Mouse (Mus musculus) liver, postnatal 0 days (tissue): ENCODE results near the gene Sumo2. TPM values are rescaled to one million over a fixed set of nuclear protein-coding genes. Genes with fewer than 3 reads are reported as not detected.

Experiments
- ATAC-seq: fragments of 200-750 bp; cut with Nextera tagmentation; 2 replicates; pipeline ENCODE4 v1.8.0; 2017; ENCODE audit warnings: mild to moderate bottlenecking, moderate library complexity
- DNase-seq: peaks from one replicate; pipeline ENCODE4 v3.0.0-alpha.2; 2016
- H3K27ac ChIP-seq: fragments of 300-500 bp; sonication (generic); 2 replicates; pipeline ENCODE4 v1.5.1; 2014; ENCODE audit warnings: antibody characterized with exemption, moderate library complexity, mild to moderate bottlenecking, low read depth
- H3K27me3 ChIP-seq: fragments of 300-500 bp; sonication (generic); 2 replicates; pipeline ENCODE4 v1.6.1; 2014; ENCODE audit warnings: low read length, control low read depth, mixed read lengths; ENCODE audit not compliant: insufficient read depth
- H3K36me3 ChIP-seq: fragments of 300-500 bp; sonication (generic); replicated peaks from 2 replicates; pipeline ENCODE4 v1.6.1; 2014; ENCODE audit warnings: mild to moderate bottlenecking, control low read depth, low read length, moderate library complexity, mixed read lengths; ENCODE audit not compliant: insufficient read depth
- H3K4me1 ChIP-seq: fragments of 300-500 bp; sonication (generic); 2 replicates; pipeline ENCODE4 v1.6.1; 2014; ENCODE audit warnings: antibody characterized with exemption, mild to moderate bottlenecking, control low read depth; ENCODE audit not compliant: insufficient read depth
- H3K4me2 ChIP-seq: fragments of 300-500 bp; sonication (generic); 2 replicates; pipeline ENCODE4 v1.6.1; 2014; ENCODE audit warnings: low read depth, mild to moderate bottlenecking, low read length, moderate library complexity, mixed read lengths
- H3K4me3 ChIP-seq: fragments of 300-500 bp; sonication (generic); 2 replicates; pipeline ENCODE4 v1.5.1; 2014; ENCODE audit warnings: low read depth, low read length
- H3K9ac ChIP-seq: fragments of 300-500 bp; sonication (generic); replicated peaks from 2 replicates; pipeline ENCODE4 v1.6.1; 2014; ENCODE audit warnings: mild to moderate bottlenecking, moderate library complexity
- H3K9me3 ChIP-seq: fragments of 300-500 bp; sonication (generic); 2 replicates; pipeline ENCODE4 v1.6.1; 2016; ENCODE audit warnings: mild to moderate bottlenecking, control low read depth, low read length, mixed read lengths
- CTCF ChIP-seq: sonication (generic); IDR thresholded peaks from 2 replicates; pipeline ENCODE4 v1.5.1; 2016; ENCODE audit warnings: antibody characterized with exemption, low read depth
- EP300 ChIP-seq: IDR thresholded peaks from 2 replicates; pipeline ENCODE4 v1.6.1; 2016; ENCODE audit warnings: antibody characterized with exemption, low read depth, mild to moderate bottlenecking
- WGBS: fragments of 180-500 bp; shearing (Covaris S2); extraction: QIAGEN DNeasy Blood & Tissue Kit; methylation state at CpG from one replicate; pipeline ENCODE4 v1.1.7; 2014; ENCODE audit not compliant: insufficient replicate concordance; 5-methylcytosine and 5-hydroxymethylcytosine counted together
- polyA plus RNA-seq: library from polyadenylated mRNA; unstranded; fragments of >200 nt; fragmentation: Nextera tagmentation; extraction: Ambion mirVana; gene quantifications from 2 replicates; pipeline ENCODE4 v1.2.1, GENCODE M21; 2015

Gene Sumo2
- polyA plus RNA-seq, 1 experiment from 2014 or later: 281 TPM

DNA sequence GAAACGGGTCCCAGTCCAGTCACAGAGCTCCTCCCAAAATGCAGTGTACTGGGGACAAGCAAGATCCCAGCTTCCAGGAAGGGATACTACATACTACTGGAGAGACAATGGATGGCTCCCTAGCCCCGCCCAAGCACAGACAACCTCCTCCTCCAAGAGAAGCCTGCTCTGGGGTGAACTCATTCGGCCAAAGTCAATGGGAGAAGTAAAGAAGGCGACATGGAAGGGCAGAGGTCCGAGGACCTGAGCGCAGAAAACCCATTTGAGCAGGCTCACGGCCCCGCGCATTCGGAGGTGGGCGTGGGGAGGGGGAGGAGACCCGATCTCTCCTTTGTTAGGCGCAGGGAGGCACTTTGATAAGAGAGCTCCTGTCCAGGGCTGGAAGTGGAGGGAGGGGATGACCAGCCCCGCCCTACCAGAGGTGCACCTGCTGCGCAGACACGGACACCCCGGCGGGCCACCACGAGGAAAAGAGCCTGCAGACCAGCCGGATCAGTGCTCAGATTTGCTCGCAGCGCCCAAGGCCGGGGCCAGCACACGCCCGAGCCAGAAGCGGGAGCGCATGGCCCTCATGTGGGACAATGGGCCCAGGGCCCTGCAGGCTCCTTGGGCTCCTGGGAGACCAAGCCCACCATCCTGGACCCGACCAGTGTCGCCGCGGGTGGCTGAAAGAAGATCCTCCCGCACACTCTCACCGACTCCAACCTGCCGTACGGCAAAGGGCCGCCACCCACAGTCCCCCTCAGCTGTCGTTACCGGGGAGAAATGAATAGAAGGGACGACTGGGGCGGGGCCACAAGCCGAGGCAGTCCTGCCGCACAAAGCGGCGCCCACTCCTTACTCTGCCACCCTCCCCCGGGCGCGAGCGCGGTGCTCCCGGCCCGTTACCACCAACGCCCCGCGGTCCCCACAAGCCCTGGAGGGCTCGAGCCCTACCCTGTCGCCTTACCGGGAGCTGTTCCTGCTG, 22.5 kb downstream of the Sumo2 start:
- Histone ChIP-seq H3K4me1 (peaks cover 42% of the 10 kb centered on the region), H3K4me3 (peak overlapping the region; percentile 98), H3K9me3 (no peaks in the 10 kb centered on the region), H3K36me3 (no peaks in the 10 kb centered on the region), H3K4me2 (peak overlapping the region; percentile 95), H3K27me3 (no peaks in the 10 kb centered on the region), H3K27ac (peak overlapping the region; percentile 91), H3K9ac (peak overlapping the region; percentile 98)
- TF ChIP-seq CTCF (no peak), EP300 (no peak)
- ATAC-seq (peak; percentile 69), DNase-seq (peak; percentile 65)
- WGBS: under 1% methylated on average over 52 of the region's 57 CpGs

DNA sequence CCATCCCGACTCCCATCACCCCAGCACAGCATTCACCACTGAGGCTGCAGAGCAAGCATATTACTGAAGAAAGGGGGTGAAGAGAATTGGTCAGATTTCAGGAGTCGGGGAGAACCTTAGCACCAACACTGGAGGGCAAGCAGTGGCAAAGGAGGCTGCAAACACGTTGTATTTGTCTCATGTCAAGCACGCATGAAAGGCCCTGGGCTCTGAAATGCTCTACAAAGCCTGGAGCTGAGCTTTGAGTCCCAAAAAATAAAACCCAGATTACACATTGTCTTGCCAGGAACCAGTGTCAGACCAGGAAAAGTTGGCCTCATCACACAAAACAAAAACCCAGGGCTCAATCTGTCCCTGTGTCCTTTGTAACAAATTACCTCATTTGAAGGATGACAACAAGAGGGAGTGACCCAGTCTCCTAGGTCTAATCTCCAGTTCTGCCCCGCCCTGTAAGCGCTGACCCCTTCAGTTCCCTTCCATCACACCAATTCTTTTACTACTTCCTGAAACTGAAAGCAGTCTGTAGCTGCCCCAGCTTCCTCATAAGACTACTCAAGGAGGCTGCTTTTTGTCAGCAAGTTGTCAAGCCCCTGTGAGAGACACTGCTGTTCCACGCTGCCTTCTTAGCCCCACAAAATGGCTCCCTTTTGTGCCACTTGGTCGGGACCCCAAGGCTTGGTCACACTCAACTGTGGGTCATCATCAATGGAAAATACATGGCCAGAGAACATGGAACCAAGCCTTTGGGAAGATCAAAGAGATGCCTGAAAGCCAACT, 23.5 kb downstream of the Sumo2 start:
- Histone ChIP-seq H3K4me2 (peak overlapping the region; percentile 95), H3K27me3 (no peaks in the 10 kb centered on the region), H3K9me3 (no peaks in the 10 kb centered on the region), H3K27ac (peak overlapping the region; percentile 91), H3K9ac (peak overlapping the region; percentile 98), H3K36me3 (no peaks in the 10 kb centered on the region), H3K4me3 (peak overlapping the region; percentile 98), H3K4me1 (peaks cover 52% of the 10 kb centered on the region)
- peak; percentile 49 for DNase-seq
- WGBS: 24% methylated on average over 8 of the region's 8 CpGs
- TF ChIP-seq EP300 (no peak), CTCF (no peak)
- ATAC-seq: no peak

DNA sequence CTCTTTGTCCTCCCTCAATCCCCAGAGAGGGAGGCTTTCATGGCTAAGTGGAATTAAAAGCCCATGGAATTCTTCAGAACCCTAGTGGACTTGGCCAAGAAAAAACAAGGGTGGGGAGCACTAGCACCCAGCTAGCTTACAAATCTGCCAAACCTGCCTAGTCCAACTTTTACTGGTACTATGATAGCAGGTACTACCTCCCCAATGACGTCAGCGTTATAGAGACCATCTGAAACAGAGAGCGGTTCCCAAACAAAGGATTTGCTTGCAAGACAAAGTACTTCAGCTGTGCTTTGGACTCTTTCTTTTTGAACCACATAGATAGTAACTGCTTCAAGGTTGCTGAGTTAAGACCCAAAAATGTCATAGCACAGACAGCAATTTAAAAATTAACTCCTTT, 24.1 kb downstream of the Sumo2 start:
- Histone ChIP-seq H3K27ac (peak overlapping the region; percentile 91), H3K9me3 (no peaks in the 10 kb centered on the region), H3K4me1 (peaks cover 58% of the 10 kb centered on the region), H3K9ac (peak overlapping the region; percentile 98), H3K36me3 (no peaks in the 10 kb centered on the region), H3K27me3 (no peaks in the 10 kb centered on the region), H3K4me3 (peak overlapping the region; percentile 98), H3K4me2 (peak overlapping the region; percentile 95)
- DNase-seq (no peak), ATAC-seq (no peak)
- TF ChIP-seq CTCF: no peak
- TF ChIP-seq EP300: no peak
- 50% methylated on average over 3 of the region's 3 CpGs for WGBS

DNA sequence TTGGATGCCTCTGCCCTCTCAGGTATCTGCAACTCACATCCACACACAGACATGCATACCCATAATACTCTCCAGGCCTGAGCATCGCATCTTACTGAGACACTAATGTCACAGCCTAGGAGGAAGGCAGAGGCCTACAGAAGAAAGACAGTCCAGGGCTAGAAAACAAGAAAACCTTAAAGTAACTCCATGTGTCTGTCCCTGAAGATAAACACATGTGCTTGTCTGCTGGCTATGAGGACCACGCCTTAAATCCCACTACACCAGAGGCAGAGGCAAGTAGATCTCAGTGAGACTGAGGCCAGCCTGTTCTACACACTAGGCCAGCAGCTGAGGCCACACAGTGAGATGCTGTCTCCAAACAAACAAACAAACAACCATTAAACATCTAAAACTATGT, 25.0 kb downstream of the Sumo2 start:
- Histone ChIP-seq H3K27ac (peak overlapping the region; percentile 91), H3K9me3 (no peaks in the 10 kb centered on the region), H3K4me3 (peak overlapping the region; percentile 98), H3K27me3 (no peaks in the 10 kb centered on the region), H3K9ac (peak overlapping the region; percentile 98), H3K4me1 (peaks cover 66% of the 10 kb centered on the region), H3K4me2 (peak overlapping the region; percentile 95), H3K36me3 (no peaks in the 10 kb centered on the region; the same call in 1 of the 2 replicates)
- ATAC-seq (peak; percentile 43), DNase-seq (no peak)
- WGBS: 46% methylated on average over 2 of the region's 2 CpGs
- TF ChIP-seq CTCF (no peak), EP300 (peak; percentile 32)

DNA sequence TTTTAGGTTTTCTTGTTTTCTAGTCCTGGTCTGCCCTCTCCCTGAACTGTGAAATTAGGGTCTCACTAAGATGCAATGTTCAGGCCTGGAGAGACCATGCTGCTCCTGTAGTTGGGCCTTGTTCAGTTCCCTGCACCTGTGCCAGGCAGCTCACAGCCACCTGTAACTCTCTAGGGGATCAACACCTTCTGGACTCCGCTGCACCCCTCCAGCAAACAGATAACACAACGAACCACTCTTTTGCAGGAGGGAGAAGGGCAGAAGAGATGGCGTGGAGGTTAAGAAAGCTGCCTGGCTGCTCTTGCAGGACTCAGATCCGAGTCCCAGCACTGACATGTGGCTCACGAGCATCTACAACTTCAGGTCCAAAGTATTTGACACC, 25.6 kb downstream of the Sumo2 start:
- no peak for TF ChIP-seq EP300
- 36% methylated on average over 5 of the region's 5 CpGs for WGBS
- Histone ChIP-seq H3K9ac (peak overlapping the region; percentile 47), H3K4me2 (peak overlapping the region; percentile 95), H3K36me3 (no peaks in the 10 kb centered on the region; the same call in 1 of the 2 replicates), H3K27ac (peak overlapping the region; percentile 91), H3K27me3 (no peaks in the 10 kb centered on the region), H3K4me1 (peaks cover 70% of the 10 kb centered on the region), H3K4me3 (peak overlapping the region; percentile 26; the same call in 1 of the 2 replicates), H3K9me3 (no peaks in the 10 kb centered on the region)
- no peak for DNase-seq
- ATAC-seq: no peak
